Mouse (Mus musculus): ENCODE results near the gene Egln3.

Gene Egln3

DNA sequence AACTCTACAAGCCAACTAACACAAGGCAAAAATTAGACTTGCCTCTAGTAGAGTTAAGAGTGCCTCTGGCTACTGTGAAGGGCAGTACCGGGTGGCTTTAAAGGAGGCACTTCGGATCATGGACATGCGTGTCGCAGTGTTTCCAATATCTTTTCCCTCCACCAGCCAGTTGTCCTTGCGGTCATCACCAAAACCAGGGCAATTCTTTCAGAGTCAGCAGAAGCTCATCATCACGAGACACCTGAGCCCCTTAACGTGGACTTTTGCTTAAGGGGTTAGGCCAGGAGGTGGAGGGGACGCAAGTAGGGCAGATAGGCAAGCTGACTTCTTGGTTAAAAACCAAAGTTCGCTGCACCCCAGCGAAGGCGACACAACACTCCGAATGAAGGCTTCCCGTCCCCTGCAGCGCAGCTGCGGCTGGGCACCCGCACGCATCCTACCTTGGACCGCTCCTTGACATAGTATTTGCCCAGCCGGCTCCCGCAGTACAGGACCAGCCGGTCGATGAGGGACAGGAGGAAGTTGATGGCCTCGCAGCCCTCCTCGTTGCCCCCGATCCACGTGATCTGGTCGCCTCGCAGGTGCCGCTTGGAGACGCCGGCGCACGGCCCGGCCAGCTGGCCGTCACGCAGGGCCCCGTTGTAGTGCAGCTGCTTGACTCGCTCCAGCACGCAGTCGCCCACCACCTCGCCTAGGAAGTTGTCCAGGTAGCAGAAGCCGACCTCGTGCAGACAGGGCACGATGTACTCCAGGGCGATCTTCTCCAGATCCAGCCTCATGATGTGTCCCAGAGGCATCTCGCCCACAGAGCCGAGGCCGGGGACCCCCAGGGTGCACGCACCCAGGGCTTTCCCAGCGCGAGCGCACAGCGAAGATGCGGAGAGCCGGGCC is 650 bp downstream of the Egln3 start:
- DNase-seq (ENCODE audit: low read depth): no peak

DNA sequence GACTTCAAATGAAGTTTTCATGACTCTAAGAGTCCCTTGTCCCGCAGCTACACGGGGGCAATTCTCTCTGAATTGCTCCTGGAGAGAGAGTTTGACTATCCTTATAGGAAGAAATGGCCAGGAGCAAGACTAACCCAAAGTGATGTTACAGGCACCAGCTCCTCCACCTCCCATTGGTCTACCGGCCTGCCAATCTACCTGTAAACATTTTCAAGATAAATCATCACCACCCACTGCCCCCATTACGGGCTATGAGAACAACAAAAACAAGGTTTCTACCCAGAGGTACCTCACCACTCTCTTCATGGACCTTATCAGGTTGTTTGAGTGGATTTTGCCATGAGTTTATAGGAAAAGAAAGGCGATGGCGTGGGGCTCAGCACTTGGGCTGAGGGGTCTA is 1.4 kb downstream of the Egln3 start:
- DNase-seq (ENCODE audit: low read depth): no peak

DNA sequence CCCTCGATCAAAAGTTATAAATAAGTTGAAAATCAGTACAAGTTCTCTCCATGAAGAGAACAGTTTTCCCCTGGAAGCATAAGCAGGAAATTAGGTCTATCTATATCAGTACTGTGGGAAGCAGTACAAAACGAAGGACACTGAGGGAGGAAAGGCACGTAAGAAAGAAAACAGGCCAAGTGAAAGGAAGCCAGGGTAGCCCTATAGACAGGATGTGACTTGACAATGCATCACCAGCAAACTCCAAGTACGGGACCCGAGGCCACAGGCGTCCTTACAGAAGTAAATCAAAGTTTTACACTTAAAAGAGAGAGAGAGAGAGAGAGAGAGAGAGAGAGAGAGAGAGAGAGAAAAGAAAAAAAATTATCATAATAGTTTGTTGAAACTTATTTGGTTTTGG is 2.8 kb downstream of the Egln3 start:
- no peak for DNase-seq (ENCODE audit: low read depth)

DNA sequence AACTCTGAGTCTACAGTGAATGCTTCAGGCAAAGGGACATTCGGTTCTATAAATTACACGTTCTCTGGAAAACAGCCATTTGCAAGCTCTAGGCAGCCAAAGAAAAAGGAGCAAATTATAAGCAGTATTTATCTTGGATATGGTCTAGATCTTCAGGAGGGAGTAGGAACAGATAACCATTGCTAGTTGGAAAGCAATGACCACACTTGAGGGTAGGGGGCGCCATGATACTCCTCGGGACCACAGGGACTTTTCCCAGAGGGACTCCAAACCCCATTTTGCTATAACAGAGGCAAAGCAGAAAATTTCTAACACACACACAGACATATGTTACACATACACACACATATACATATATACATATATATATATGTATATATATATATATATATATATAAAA is 3.5 kb downstream of the Egln3 start:
- DNase-seq (ENCODE audit: low read depth): no peak

DNA sequence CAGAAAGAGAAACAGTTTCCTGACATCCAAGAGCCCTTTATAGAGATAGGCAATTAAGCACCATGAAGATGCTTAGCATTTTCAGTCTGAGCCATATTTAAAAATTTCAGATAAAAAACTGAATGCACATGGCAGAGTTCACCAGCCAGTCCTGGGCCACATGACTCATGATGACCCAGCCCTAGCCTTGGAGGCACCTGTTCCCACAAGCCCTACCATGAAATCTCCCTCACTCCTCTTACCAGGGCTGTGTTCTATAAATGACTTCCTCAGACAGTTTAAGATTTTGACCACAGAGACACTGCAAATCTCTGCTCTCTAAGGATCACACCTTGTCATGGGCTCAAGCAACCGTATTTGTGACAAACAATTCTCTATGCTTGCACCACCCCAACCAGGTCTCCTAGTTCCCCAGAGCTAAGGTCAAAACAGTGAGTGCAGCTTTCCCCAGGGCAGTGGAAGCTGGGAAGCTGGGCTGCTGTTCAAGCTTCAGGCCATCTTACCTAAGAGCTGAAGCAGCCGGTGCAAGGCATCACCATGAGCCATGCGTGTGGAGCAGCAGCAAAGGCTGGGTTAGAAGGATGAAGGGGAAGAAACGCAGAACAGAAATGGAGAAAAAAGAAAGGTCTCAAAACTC is 5.3 kb downstream of the Egln3 start:
- DNase-seq (ENCODE audit: low read depth): no peak

DNA sequence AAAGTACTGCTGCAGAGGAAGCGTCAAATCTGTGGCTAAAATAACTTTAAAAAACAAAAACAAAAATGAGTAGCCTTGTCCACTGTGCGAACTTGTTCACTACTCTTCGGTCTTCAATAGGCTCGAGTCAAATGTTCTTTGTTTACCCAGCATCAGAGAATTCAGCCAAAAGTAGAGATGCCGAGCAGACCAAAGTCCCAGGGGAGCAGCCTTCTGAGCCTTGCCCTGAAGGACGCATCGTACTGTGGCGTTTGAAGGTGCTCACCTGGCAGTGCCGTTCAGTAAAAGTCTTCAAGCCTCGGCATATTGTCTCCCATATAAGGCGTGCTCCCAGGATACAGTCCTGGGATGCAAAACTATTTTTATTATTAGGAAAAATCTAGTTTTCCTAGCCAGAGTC is 5.8 kb downstream of the Egln3 start:
- no peak for DNase-seq (ENCODE audit: low read depth)

DNA sequence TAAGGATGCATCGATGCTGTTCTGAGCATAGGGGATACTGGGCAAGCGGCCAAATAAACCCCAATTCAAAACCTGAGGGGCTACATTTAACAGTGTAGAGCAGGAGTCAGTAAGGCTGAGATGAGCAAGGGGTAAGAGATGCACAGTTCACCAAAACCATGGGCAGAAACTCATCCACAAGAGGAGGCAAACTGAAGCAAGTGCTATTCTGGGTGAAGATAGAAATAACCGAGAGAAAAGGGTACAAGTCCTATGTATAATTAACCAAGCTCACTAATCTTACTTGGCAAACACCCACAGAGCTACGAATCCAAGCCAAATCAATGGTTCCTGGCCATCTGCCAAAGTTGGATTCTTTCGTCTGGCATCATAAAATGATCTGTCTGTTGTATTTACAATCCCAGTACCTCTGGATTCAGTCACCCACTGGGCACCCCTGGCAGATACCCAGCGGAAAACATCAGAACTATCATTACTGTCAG is 6.3 kb downstream of the Egln3 start:
- no peak for DNase-seq (ENCODE audit: low read depth)

DNA sequence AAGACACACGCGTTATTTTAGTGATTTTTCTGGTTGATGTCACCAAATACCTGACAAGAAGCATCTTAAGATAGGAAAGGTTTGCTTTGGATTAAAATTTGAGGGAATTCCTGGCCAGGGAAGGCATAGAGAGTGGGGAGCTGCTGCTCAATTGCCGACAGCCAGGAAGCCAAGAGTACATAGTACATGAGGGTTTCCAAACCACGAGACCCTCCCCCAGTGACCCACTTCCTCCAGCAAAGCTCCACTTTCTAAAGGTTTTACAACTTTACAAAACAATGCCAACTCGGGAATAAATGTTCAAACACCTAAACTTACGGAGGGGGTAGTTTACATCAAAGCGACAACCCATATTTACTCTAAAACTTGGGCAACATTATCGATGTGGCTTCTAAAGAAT is 6.8 kb downstream of the Egln3 start:
- DNase-seq (ENCODE audit: low read depth): no peak

DNA sequence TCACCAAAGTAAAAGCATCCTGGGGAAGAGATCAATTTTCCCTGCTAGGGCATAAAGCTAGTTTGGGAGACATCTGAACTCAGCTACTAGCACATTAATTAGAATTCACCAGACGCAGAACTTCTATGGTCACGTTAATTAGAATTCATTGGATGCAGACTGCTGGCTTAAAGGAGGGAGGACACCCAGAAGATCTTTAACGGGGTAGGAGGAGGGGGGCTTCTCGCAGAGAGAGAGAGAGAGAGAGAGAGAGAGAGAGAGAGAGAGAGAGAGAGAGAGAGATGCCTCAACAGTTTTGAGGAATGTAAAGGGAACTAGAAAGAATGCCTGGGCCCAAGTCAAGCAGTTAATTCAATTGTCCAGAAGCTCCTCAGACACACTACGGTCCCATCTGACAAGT is 9.5 kb downstream of the Egln3 start:
- no peak for DNase-seq (ENCODE audit: low read depth)

DNA sequence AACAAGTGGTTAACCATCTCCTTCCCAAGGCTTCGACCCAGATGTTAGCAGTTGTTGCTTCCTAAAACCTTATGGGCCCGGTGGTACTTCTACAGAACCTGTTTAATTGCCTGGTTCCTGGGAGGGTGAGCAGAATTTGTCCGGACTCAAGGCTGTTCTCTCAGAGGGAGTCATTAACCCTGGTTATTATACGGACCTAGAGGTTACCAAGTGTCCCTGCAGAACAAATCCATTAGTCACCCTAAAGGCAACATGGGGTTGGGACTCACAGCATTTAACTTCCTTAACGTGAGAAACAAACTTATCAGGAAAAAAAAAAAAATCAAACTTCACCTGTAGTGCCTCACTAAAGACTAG is 11.4 kb downstream of the Egln3 start:
- DNase-seq (ENCODE audit: low read depth): no peak

DNA sequence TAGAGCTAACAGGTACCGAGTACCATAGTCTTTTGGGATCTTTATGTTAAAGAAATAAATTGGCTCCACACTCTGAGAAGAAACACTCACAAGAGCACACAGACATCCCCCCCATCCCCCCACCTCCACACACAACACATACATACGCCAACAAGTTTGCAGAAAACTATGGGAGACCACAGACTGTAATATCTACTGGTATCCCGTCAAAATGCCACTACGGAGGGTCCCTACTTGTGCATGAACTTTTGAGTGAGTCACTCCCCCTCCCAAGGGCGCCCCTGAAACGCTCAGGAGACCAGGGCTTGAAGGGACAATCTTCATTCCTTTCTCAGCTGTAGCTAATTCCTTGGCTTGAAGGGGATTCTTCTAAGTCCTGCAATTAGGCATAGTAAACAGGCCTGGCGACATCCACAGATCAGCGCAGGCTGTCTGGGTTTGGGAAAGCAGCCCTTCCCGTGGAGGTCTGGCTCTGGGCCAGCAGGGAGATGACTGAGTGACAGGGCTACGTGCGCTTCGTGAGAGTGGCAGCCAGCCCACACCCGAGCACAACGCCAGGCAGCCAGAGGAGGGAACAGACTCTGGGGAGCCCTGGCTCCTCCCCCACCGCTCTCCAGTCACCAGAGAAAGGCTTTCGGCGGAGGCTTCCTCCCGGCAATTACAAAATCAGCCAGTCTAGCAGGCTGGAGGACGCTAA is 11.9 kb downstream of the Egln3 start:
- DNase-seq (ENCODE audit: low read depth): no peak

DNA sequence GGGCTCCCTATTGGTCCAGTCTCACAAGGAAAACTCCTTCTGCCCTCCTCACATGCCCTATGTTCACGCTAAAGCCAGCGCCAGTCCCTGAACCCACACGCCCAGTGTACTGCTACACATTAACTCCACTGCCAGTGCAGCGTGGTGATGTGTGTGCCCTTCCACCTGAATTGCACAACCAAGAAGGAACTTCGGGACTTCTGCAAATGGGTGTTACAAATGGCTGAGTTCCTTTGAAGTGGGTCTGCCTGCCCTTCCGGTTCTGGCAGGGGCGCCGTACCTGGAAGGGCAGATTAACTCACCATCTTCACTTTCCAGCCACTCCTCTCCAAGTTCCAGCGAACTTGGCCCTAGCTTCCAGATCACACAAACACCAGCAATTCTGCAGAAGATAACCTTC is 12.5 kb downstream of the Egln3 start:
- DNase-seq (ENCODE audit: low read depth): no peak

DNA sequence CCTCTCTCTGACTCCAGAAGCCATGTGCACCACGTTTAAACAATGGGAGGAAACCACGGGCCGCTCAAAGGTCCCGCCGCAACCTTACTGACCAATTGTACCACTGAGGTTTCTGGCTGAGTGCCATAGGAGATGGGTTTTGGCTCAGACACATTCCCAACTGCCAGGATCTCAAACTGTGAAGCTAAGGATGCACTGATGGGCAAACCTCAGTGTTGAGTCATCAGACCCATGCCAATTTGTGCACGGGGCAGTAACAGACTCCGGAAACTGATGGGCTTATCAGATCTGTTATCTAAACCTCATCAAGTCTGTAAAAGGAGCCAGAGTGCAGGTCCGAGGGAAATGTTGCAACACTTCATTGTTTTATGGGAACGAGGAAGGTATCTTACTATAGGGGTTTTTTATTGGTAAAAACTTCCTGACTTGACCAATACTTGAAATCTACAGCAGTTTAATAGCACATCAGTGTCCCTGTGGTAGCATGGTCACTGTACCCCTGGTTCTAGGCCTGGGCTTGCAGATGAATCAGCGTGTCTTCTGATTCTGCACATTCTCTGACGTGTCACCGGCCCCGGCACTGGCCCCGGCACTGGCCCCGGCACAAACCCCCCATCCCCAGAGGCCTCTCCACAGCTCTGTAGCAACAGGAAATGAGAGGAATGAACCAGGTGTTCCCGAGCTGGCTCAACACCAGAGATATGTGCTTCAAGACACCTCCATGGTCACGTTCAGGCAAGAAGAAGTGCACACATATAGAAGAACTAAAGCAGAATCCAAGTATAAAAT is 15.7 kb downstream of the Egln3 start:
- DNase-seq (ENCODE audit: low read depth): no peak

DNA sequence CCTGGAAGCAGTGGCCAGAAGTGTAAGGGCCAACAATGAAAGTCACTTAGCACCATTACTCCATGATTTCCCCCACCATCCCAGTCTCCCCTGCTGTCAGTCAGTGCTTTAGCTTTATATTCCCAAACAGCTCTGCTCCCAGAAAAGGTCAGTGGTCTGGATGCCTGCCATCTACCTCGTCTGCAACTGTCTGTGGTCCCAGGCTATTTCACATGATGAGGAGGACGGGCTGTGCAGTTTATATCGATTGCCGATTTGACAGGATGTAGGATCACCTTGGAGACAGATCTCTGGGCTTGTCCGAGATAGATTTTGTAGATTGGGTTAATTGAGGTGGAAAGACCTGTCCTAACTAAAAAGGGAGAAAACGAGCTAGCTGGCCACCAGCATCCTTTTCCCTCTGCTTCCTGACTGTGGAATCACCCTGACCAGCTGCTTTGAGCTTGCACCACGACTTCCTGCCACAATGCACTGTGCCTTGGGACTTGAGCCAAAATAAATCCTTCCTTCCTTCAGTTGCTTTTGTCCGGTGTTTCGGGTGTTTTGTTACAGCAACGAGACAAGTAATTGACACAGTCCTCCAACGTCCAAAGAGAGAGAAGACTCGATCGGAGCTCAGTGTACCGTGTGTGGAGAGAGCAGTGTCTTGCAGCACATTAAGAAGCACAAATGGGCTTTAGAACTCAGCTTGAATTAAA is 16.6 kb downstream of the Egln3 start:
- DNase-seq (ENCODE audit: low read depth): no peak

DNA sequence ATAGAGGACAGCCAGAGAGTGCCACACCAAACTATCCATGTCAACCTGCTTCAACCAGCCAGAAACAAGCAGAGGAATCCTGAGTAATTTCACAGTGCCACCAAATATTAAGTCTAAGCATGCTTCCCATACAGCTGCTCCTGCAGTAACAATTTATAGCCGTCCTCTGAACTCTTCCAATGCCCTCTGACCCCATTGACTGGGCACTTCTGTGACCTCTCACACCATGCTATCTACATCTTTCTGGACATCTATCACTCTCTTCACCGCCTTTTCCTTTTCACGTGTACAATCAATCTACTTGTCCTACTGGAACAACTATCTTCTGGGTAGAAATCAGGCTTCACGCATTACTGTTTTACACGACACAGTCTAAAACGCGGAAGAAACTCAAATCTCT is 19.4 kb downstream of the Egln3 start:
- no peak for DNase-seq (ENCODE audit: low read depth)

DNA sequence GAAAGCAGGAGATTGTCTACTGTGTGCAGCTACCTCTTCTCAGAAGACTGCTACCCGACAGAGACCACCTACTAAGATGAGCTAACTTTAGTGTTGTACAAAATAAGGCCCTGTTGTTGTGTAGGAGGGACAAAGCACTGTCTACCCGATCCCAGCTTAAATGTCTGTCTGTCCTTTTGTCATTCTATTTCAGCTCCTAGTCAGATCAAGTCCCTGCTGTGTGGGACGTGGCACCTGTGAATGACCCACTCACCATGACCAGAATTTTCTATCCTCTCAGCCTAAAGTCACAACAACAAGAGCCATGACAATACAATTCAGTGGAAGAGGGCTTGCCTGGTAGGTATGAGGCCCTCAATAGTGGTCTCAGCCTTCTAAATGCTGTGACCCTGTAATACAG is 25.3 kb downstream of the Egln3 start:
- no peak for DNase-seq (ENCODE audit: low read depth)

DNA sequence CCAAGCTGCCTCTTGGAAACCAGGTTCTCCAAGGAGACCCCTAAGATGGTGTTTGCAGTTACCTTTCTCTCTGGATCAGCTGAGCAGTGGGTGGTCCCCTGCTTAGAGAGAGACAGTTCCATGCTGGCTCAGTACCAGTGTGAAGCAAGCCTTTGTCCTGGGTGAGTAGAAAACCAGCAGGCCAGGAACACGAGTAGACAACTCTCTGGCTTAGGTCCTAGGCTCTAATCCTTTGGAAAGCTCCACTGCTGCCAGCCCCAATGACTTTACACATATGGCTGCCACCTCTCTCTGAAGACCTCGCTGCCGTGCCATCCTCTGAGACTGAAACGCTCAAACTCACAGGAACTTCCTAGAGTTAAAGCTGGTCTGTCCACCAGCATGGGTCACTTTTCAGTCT is 34.9 kb downstream of the Egln3 start:
- no peak for DNase-seq (ENCODE audit: low read depth)

DNA sequence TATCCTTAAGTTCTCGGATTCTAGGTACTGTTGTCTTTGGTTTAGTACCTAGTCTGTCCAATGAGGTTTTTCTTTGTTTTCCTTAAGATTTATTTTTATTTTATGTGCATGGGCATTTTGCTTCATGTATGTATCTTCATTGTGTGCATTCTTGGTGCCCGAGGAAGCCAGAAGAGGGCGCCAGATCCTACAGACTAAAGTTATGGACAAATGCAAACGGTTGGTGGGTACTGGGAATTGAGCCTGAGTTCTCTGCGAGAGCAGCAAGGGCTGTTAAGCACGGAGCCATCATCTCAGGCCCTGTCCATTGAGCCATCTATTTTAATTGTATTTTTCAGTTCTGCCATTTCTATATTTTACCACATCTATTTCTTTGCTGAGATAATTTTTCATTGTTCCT is 35.9 kb downstream of the Egln3 start:
- no peak for DNase-seq (ENCODE audit: low read depth)

DNA sequence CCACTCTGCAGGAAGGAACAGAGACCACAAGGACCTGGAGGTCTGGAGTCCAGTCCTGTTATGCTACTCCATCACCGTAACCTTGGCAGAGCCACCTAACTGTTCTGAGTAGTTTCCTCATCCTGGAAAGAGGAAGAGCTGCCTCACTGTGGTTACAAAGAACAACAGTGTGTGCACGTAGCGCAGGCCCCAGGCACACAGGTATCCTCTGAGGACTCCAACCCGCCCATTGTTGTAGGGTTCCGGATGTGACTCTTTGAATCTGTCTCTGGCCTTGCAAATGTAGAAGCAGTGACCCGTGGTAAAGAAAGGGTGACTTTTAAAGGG is 39.0 kb downstream of the Egln3 start:
- DNase-seq (ENCODE audit: low read depth): no peak

DNA sequence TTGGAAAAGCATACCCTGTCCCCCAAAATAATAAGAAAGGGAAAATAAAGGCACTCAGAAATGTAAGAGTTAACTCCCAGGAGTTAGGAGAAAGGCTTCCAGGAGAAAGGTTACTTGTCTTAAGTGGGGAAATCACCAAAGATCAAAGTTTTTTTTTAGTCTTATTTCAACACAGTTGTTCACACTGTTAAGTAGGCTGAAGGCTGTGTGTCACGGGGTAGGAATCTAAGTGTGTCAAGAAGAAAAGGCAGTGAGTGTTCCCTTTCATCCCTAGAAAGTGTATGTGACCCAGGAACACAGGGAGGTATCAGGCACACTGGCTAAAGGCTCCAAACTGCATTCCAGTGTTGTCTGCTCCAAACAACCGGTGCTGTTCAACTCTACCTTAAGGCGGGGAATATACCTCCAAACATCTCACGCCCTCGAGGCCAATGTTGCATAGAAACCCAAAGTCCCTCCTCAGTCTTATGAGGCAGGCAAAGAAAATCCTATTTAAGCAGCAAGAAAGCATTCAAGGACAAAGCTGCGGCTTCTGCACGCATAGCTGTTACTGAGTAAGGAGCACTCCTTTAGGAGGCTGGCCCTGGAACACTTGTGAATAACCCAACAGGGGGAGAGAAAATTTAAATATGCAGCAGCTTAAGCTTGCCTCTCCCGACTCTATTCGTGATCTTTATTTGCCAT is 39.5 kb downstream of the Egln3 start:
- DNase-seq (ENCODE audit: low read depth): no peak

DNA sequence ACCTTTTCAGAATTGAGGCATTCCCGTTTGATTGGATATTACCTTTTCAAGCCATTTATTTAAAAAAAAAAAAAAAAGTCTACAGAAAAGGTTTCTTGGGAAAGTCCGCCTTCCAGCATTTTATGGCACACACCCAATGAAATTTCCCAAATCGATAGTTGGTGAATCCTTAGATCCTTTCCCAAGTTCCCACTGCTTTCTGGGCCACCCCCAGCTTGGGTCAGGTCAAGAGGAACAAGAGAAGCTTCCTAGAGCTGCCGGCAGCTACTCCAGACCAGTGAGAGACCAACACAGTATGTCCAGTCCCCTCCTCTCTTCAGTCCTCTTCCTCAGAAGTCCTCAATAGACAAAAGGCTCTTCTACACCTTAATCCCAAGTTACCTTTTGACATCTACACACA is 40.5 kb downstream of the Egln3 start:
- DNase-seq (ENCODE audit: low read depth): no peak
